Mouse (Mus musculus): ENCODE data around the gene Fam57a.

DNA sequence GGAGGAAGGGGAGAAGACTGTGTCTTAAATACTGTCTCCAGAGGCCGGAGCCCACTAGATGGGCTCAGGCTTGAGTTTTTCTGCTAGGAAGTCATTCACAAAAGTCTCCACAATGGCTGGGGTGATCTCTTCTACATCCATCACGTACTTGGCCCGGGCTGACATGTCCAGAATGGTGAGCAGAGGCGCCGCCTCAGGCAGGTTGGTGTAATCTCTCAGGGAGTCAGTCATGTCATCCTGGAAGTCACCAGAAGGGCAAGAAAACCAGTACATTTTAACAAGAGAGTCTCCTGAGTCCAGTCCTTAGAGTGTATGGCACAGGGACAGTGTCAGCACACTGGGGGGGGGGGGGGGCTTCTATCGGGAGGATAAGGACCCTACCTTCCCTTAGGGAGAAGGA is 79.0 kb downstream of the Fam57a start:
- TF ChIP-seq CTCF (IDR thresholded peaks at IDR 0.05; ENCODE audit: borderline replicate concordance, insufficient read depth, low read length) (no peak), POLR2A (IDR thresholded peaks at IDR 0.05; ENCODE audit: low read depth, low read length) (no peak)
